Mouse (Mus musculus) kidney, embryonic 16.5 days (tissue): Measurements from ENCODE around the gene Slc17a6. TPM values are rescaled to one million over a fixed set of nuclear protein-coding genes. Genes with fewer than 3 reads are reported as not detected.
"Not testable (repeated sequence)": the region's sequence is repeated elsewhere in the genome, so short reads cannot be mapped to it uniquely, and the experiment has no call there.

Experiments used
- ATAC-seq: fragments of 200-750 bp; cut with Nextera tagmentation; 2 replicates; pipeline ENCODE4 v1.8.0; 2017; ENCODE audit warnings: moderate TSS enrichment; ENCODE audit not compliant: low FRiP score, low TSS enrichment
- H3K27ac ChIP-seq: fragments of 300-500 bp; sonication (generic); 2 replicates; pipeline ENCODE4 v1.5.1; 2014; ENCODE audit warnings: low read length
- H3K27me3 ChIP-seq: fragments of 300-500 bp; sonication (generic); 2 replicates; pipeline ENCODE4 v1.6.1; 2014; ENCODE audit warnings: low read length, control low read depth, mixed read lengths; ENCODE audit not compliant: insufficient read depth
- H3K36me3 ChIP-seq: fragments of 300-500 bp; sonication (generic); 2 replicates; pipeline ENCODE4 v1.6.1; 2014; ENCODE audit warnings: low read length, control low read depth, mixed read lengths; ENCODE audit not compliant: insufficient read depth
- H3K4me1 ChIP-seq: fragments of 300-500 bp; sonication (generic); 2 replicates; pipeline ENCODE4 v1.6.1; 2014; ENCODE audit warnings: low read length, control low read depth, mixed read lengths; ENCODE audit not compliant: insufficient read depth
- H3K4me2 ChIP-seq: fragments of 300-500 bp; sonication (generic); replicated peaks from 2 replicates; pipeline ENCODE4 v1.6.1; 2014; ENCODE audit warnings: low read depth, low read length
- H3K4me3 ChIP-seq: fragments of 300-500 bp; sonication (generic); 2 replicates; pipeline ENCODE4 v1.5.1; 2014; ENCODE audit warnings: mild to moderate bottlenecking, low read length
- H3K9ac ChIP-seq: fragments of 300-500 bp; sonication (generic); replicated peaks from 2 replicates; pipeline ENCODE4 v1.6.1; 2014; ENCODE audit warnings: low read length
- H3K9me3 ChIP-seq: fragments of 300-500 bp; sonication (generic); 2 replicates; pipeline ENCODE4 v1.6.1; 2016; ENCODE audit warnings: low read length, control low read depth
- WGBS: fragments of 180-500 bp; shearing (Covaris S2); extraction: QIAGEN DNeasy Blood & Tissue Kit; methylation state at CpG from one replicate; pipeline ENCODE4 v1.1.7; 2014; 5-methylcytosine and 5-hydroxymethylcytosine counted together
- polyA plus RNA-seq: library from polyadenylated mRNA; unstranded; fragments of >200 nt; fragmentation: Nextera tagmentation; extraction: Ambion mirVana; gene quantifications from 2 replicates; pipeline ENCODE4 v1.2.1, GENCODE M21; 2015

Gene Slc17a6
- polyA plus RNA-seq, 1 experiment from 2014 or later, result not detected

- Histone ChIP-seq H3K4me2 (no peak overlapping the region), H3K4me3 (no peak overlapping the region), H3K36me3 (no peaks in the 10 kb centered on the region), H3K4me1 (no peaks in the 10 kb centered on the region), H3K27me3 (peaks cover 47% of the 10 kb centered on the region), H3K9ac (no peak overlapping the region), H3K27ac (no peak overlapping the region), H3K9me3 (no peaks in the 10 kb centered on the region)
- no peak for ATAC-seq
- WGBS, result 10% methylated on average over 7 of the region's 7 CpGs
These were observed 11.5 kb downstream of the Slc17a6 start for GRCm38 (mm10) chr7:51633230-51633844.

GRCm38 (mm10) chr7:51657152-51657551 lies 35.3 kb downstream of the Slc17a6 start:
- H3K27me3 ChIP-seq, result no peaks in the 10 kb centered on the region
- no peak overlapping the region for H3K4me2 ChIP-seq
- ATAC-seq, result no peak
- H3K4me3 ChIP-seq, result no peak overlapping the region
- H3K36me3 ChIP-seq, result no peaks in the 10 kb centered on the region
- WGBS, result 72% methylated on average over 3 of the region's 3 CpGs
- no peaks in the 10 kb centered on the region for H3K9me3 ChIP-seq
- H3K9ac ChIP-seq, result no peak overlapping the region
- no peak overlapping the region for H3K27ac ChIP-seq
- no peaks in the 10 kb centered on the region for H3K4me1 ChIP-seq

- H3K36me3 ChIP-seq, result no peaks in the 10 kb centered on the region
- no peak overlapping the region for H3K4me2 ChIP-seq
- H3K27me3 ChIP-seq, result no peaks in the 10 kb centered on the region
- no peak overlapping the region for H3K27ac ChIP-seq
- ATAC-seq, result no peak
- no peak overlapping the region for H3K9ac ChIP-seq
- WGBS, result 31% methylated on average over 5 of the region's 5 CpGs
- no peaks in the 10 kb centered on the region for H3K9me3 ChIP-seq
- no peak overlapping the region for H3K4me3 ChIP-seq
- no peaks in the 10 kb centered on the region for H3K4me1 ChIP-seq
These were observed 40.6 kb downstream of the Slc17a6 start for GRCm38 (mm10) chr7:51662441-51662840.

- Histone ChIP-seq H3K36me3 (no peaks in the 10 kb centered on the region), H3K4me2 (no peak overlapping the region), H3K9ac (no peak overlapping the region), H3K9me3 (no peaks in the 10 kb centered on the region), H3K4me1 (no peaks in the 10 kb centered on the region), H3K27ac (no peak overlapping the region), H3K27me3 (no peaks in the 10 kb centered on the region), H3K4me3 (no peak overlapping the region)
- ATAC-seq, result no peak
- WGBS, result 84% methylated on average over 8 of the region's 8 CpGs
These were observed 71.9 kb downstream of the Slc17a6 start for GRCm38 (mm10) chr7:51693539-51694217.

GRCm38 (mm10) chr7:51694452-51694851 lies 72.6 kb downstream of the Slc17a6 start:
- Histone ChIP-seq H3K27ac (no peak overlapping the region), H3K4me2 (no peak overlapping the region), H3K4me3 (no peak overlapping the region), H3K27me3 (no peaks in the 10 kb centered on the region), H3K9ac (no peak overlapping the region), H3K36me3 (no peaks in the 10 kb centered on the region), H3K4me1 (no peaks in the 10 kb centered on the region), H3K9me3 (no peaks in the 10 kb centered on the region)
- no peak for ATAC-seq
- WGBS, result 95% methylated on average over 4 of the region's 4 CpGs

GRCm38 (mm10) chr7:51709508-51709907 lies 87.7 kb downstream of the Slc17a6 start:
- Histone ChIP-seq H3K27ac (no peak overlapping the region), H3K4me1 (no peaks in the 10 kb centered on the region), H3K9ac (no peak overlapping the region), H3K4me3 (no peak overlapping the region), H3K4me2 (no peak overlapping the region), H3K9me3 (no peaks in the 10 kb centered on the region), H3K36me3 (no peaks in the 10 kb centered on the region), H3K27me3 (no peaks in the 10 kb centered on the region)
- 75% methylated on average over 3 of the region's 3 CpGs for whole genome bisulfite sequencing
- no peak for ATAC-seq

GRCm38 (mm10) chr7:51710346-51710745 lies 88.5 kb downstream of the Slc17a6 start:
- H3K4me1 ChIP-seq, H3K9ac ChIP-seq, H3K27ac ChIP-seq, H3K9me3 ChIP-seq, H3K4me3 ChIP-seq, H3K4me2 ChIP-seq, ATAC-seq, H3K27me3 ChIP-seq, H3K36me3 ChIP-seq: not testable (repeated sequence)
- 82% methylated on average over 3 of the region's 3 CpGs for WGBS

GRCm38 (mm10) chr7:51715771-51716170 lies 94.0 kb downstream of the Slc17a6 start:
- H3K9me3 ChIP-seq, result no peaks in the 10 kb centered on the region
- 87% methylated on average over 2 of the region's 2 CpGs for WGBS
- no peak overlapping the region for H3K4me2 ChIP-seq
- no peaks in the 10 kb centered on the region for H3K27me3 ChIP-seq
- H3K36me3 ChIP-seq, result no peaks in the 10 kb centered on the region
- no peak overlapping the region for H3K4me3 ChIP-seq
- ATAC-seq, result no peak
- no peak overlapping the region for H3K27ac ChIP-seq
- no peaks in the 10 kb centered on the region for H3K4me1 ChIP-seq
- H3K9ac ChIP-seq, result no peak overlapping the region
